Mouse (Mus musculus) Patski (cell line): ENCODE results near the gene Ccdc93. TPM values are rescaled to one million over a fixed set of nuclear protein-coding genes. Genes with fewer than 3 reads are reported as not detected.
A peak's percentile ranks its signal among the peaks of the same experiment; 100 is the strongest.

ENCODE experiments used
- ATAC-seq: fragments of 100-300 bp; one replicate; pipeline ENCODE4 v1.8.0; 2021
- CTCF ChIA-PET: fragments of 350-600 bp; sonication (Branson Sonifier 250); formaldehyde crosslinking; loops from one replicate; lab custom pipeline; 2022; ENCODE audit warnings: inconsistent platforms; lab: Charles Lee
- POLR2A ChIA-PET: fragments of 350-600 bp; sonication (Branson Sonifier 250); formaldehyde crosslinking; loops from one replicate; lab custom pipeline; 2022; ENCODE audit warnings: antibody characterized with exemption, inconsistent platforms; lab: Charles Lee
- DNase-seq: peaks from one replicate; pipeline ENCODE4 v3.0.0-alpha.2; 2011; ENCODE audit warnings: low read depth, low spot score
- H3K27me3 ChIP-seq: fragments of 371-371 bp; one replicate; pipeline ENCODE4 v1.5.1; 2021
- CTCF ChIP-seq: fragments of 100-300 bp; IDR thresholded peaks from one replicate; pipeline ENCODE4 v1.5.1; 2021
- in situ Hi-C: fragments of 300-500 bp; cut with MboI; formaldehyde crosslinking; loops from 3 replicates; pipeline ENCODE4 v1.11.1; 2018; ENCODE audit warnings: low pct_unique_long_range_greater_than_20kb, mixed read lengths
- polyA plus RNA-seq: library from polyadenylated mRNA; unstranded; gene quantifications from one replicate; pipeline ENCODE4 v1.2.3, GENCODE M21; 2021

The Ccdc93 gene
- polyA plus RNA-seq: 22.0 TPM

GRCm38 (mm10) chr1:121430938-121431928, at the start of gene Ccdc93:
Gene Ccdc93, plus strand, starts transcription at chr1:121431049.
- no peak for TF ChIP-seq CTCF
- ChIA-PET POLR2A (interaction anchor here (0.6 kb wide), 1 partner anchor 30 kb away, joined by 3 read pairs; no protein-coding TSS in a partner anchor), CTCF (interaction anchor here (1.8 to 2.4 kb wide), 2 partner anchors 9 to 13 kb away, joined by 8 to 9 read pairs; no protein-coding TSS in a partner anchor)
- in situ Hi-C loops: no loop called here
- ATAC-seq: peak; percentile 94
- H3K27me3 ChIP-seq: no peaks in the 10 kb centered on the region
- peak; percentile 64 for DNase-seq

- ChIA-PET POLR2A (no interaction called here), CTCF (interaction anchor here (4.9 kb wide), 1 partner anchor 8 kb away, joined by 21 read pairs; no protein-coding TSS in a partner anchor)
- H3K27me3 ChIP-seq: no peaks in the 10 kb centered on the region
- ATAC-seq (no peak), DNase-seq (no peak)
- in situ Hi-C loops: no loop called here
- no peak for TF ChIP-seq CTCF
Measured at GRCm38 (mm10) chr1:121381562-121381961, 49.3 kb upstream of the Ccdc93 start.

- ATAC-seq: no peak
- TF ChIP-seq CTCF: no peak
- H3K27me3 ChIP-seq: no peaks in the 10 kb centered on the region
- ChIA-PET CTCF (no interaction called here), POLR2A (interaction anchor here (0.6 to 0.7 kb wide), 2 partner anchors 9 to 133 kb away, joined by 3 to 4 read pairs; no protein-coding TSS in a partner anchor)
- DNase-seq: no peak
- in situ Hi-C loops: no loop called here
Measured at GRCm38 (mm10) chr1:121388312-121388711, 42.5 kb upstream of the Ccdc93 start.

GRCm38 (mm10) chr1:121388732-121389131, 42.1 kb upstream of the Ccdc93 start:
- ChIA-PET CTCF (interaction anchor here (1.8 to 2.2 kb wide), 2 partner anchors 10 to 11 kb away, joined by 8 to 21 read pairs; no protein-coding TSS in a partner anchor), POLR2A (interaction anchor here (0.6 to 0.7 kb wide), 2 partner anchors 10 to 133 kb away, joined by 3 to 4 read pairs; no protein-coding TSS in a partner anchor)
- no peaks in the 10 kb centered on the region for H3K27me3 ChIP-seq
- TF ChIP-seq CTCF: no peak
- ATAC-seq (no peak), DNase-seq (no peak)
- in situ Hi-C loops: no loop called here

- no peak for ATAC-seq
- POLR2A ChIA-PET: interaction anchor here (0.6 kb wide), 1 partner anchor 17 kb away, joined by 4 read pairs; no protein-coding TSS in a partner anchor
- CTCF ChIA-PET: interaction anchor here (0.8 to 2.2 kb wide), 7 partner anchors 10 to 58 kb away, joined by 3 to 21 read pairs (median 3); partner anchors contain the start of gene Insig2
- H3K27me3 ChIP-seq: no peaks in the 10 kb centered on the region
- in situ Hi-C loops: no loop called here
- DNase-seq: no peak
- peak; percentile 45 for TF ChIP-seq CTCF
Measured at GRCm38 (mm10) chr1:121389574-121389973, 41.3 kb upstream of the Ccdc93 start.

GRCm38 (mm10) chr1:121390003-121390402, 40.8 kb upstream of the Ccdc93 start:
- H3K27me3 ChIP-seq: no peaks in the 10 kb centered on the region
- ATAC-seq: no peak
- no peak for TF ChIP-seq CTCF
- in situ Hi-C loops: loop anchor here (5.0 kb wide), 1 partner anchor 63 kb away; no protein-coding TSS in a partner anchor
- no peak for DNase-seq
- ChIA-PET CTCF (interaction anchor here (0.8 to 2.2 kb wide), 8 partner anchors 10 to 58 kb away, joined by 3 to 21 read pairs (median 3); partner anchors contain the start of gene Insig2), POLR2A (interaction anchor here (0.6 kb wide), 1 partner anchor 17 kb away, joined by 4 read pairs; no protein-coding TSS in a partner anchor)

GRCm38 (mm10) chr1:121390421-121390820, 40.4 kb upstream of the Ccdc93 start:
- ChIA-PET POLR2A (interaction anchor here (0.6 kb wide), 1 partner anchor 18 kb away, joined by 4 read pairs; no protein-coding TSS in a partner anchor), CTCF (interaction anchor here (0.8 to 2.2 kb wide), 8 partner anchors 10 to 59 kb away, joined by 3 to 21 read pairs (median 3); partner anchors contain the start of gene Insig2)
- in situ Hi-C loops: loop anchor here (5.0 kb wide), 1 partner anchor 63 kb away; no protein-coding TSS in a partner anchor
- no peak for ATAC-seq
- DNase-seq: no peak
- no peaks in the 10 kb centered on the region for H3K27me3 ChIP-seq
- TF ChIP-seq CTCF: no peak

GRCm38 (mm10) chr1:121390855-121391254, 40.0 kb upstream of the Ccdc93 start:
- DNase-seq (no peak), ATAC-seq (no peak)
- no peaks in the 10 kb centered on the region for H3K27me3 ChIP-seq
- in situ Hi-C loops: loop anchor here (5.0 kb wide), 1 partner anchor 64 kb away; no protein-coding TSS in a partner anchor
- ChIA-PET CTCF (interaction anchor here (1.3 to 2.2 kb wide), 5 partner anchors 9 to 59 kb away, joined by 3 to 8 read pairs (median 3); partner anchors contain the start of gene Insig2), POLR2A (no interaction called here)
- no peak for TF ChIP-seq CTCF

- DNase-seq (no peak), ATAC-seq (peak; percentile 77)
- ChIA-PET POLR2A (interaction anchor here (1.2 kb wide), 1 partner anchor 65 kb away, joined by 3 read pairs; no protein-coding TSS in a partner anchor), CTCF (interaction anchor here (0.9 to 3.1 kb wide), 6 partner anchors 14 to 144 kb away, joined by 3 to 11 read pairs (median 4); no protein-coding TSS in a partner anchor)
- H3K27me3 ChIP-seq: no peaks in the 10 kb centered on the region
- in situ Hi-C loops: loop anchor here (5.0 kb wide), 1 partner anchor 66 kb away; no protein-coding TSS in a partner anchor
- TF ChIP-seq CTCF: no peak
Measured at GRCm38 (mm10) chr1:121393117-121393516, 37.7 kb upstream of the Ccdc93 start.
